Mouse (Mus musculus) lung, postnatal 0 days (tissue): ENCODE results near the gene Pip5k1b. TPM values are rescaled to one million over a fixed set of nuclear protein-coding genes. Genes with fewer than 3 reads are reported as not detected.
A peak's percentile ranks its signal among the peaks of the same experiment; 100 is the strongest.

Experiments
- ATAC-seq: fragments of 200-750 bp; cut with Nextera tagmentation; 2 replicates; pipeline ENCODE4 v1.8.0; 2017; ENCODE audit warnings: moderate library complexity
- DNase-seq: peaks from one replicate; pipeline ENCODE4 v3.0.0-alpha.2; 2016; ENCODE audit warnings: low spot score
- H3K27ac ChIP-seq: fragments of 300-500 bp; sonication (generic); 2 replicates; pipeline ENCODE4 v1.5.1; 2014; ENCODE audit warnings: antibody characterized with exemption, mild to moderate bottlenecking, low read length, mixed read lengths
- H3K27me3 ChIP-seq: fragments of 300-500 bp; sonication (generic); replicated peaks from 2 replicates; pipeline ENCODE4 v1.6.1; 2014; ENCODE audit warnings: low read length, mixed read lengths; ENCODE audit not compliant: insufficient read depth
- H3K36me3 ChIP-seq: fragments of 300-500 bp; sonication (generic); 2 replicates; pipeline ENCODE4 v1.6.1; 2014; ENCODE audit warnings: low read length, mixed read lengths; ENCODE audit not compliant: insufficient read depth
- H3K4me1 ChIP-seq: fragments of 300-500 bp; sonication (generic); 2 replicates; pipeline ENCODE4 v1.6.1; 2014; ENCODE audit warnings: antibody characterized with exemption, low read depth, low read length, mixed read lengths; ENCODE audit not compliant: insufficient read depth
- H3K4me2 ChIP-seq: fragments of 300-500 bp; sonication (generic); replicated peaks from 2 replicates; pipeline ENCODE4 v1.6.1; 2014; ENCODE audit warnings: low read depth, mild to moderate bottlenecking, low read length, moderate library complexity, mixed read lengths
- H3K4me3 ChIP-seq: fragments of 300-500 bp; sonication (generic); 2 replicates; pipeline ENCODE4 v1.5.1; 2014; ENCODE audit warnings: low read depth, low read length
- H3K9ac ChIP-seq: fragments of 300-500 bp; sonication (generic); replicated peaks from 2 replicates; pipeline ENCODE4 v1.6.1; 2014; ENCODE audit warnings: low read depth, mild to moderate bottlenecking
- H3K9me3 ChIP-seq: fragments of 300-500 bp; sonication (generic); 2 replicates; pipeline ENCODE4 v1.6.1; 2016; ENCODE audit warnings: low read length, mixed read lengths
- CTCF ChIP-seq: IDR thresholded peaks from 2 replicates; pipeline ENCODE4 v1.5.1; 2016; ENCODE audit warnings: antibody characterized with exemption, mild to moderate bottlenecking
- EP300 ChIP-seq: IDR thresholded peaks from 2 replicates; pipeline ENCODE4 v1.6.1; 2016; ENCODE audit warnings: antibody characterized with exemption, mild to moderate bottlenecking, control low read depth
- WGBS: fragments of 180-500 bp; shearing (Covaris S2); extraction: QIAGEN DNeasy Blood & Tissue Kit; methylation state at CpG from one replicate; pipeline ENCODE4 v1.1.7; 2014; 5-methylcytosine and 5-hydroxymethylcytosine counted together
- polyA plus RNA-seq: library from polyadenylated mRNA; unstranded; fragments of >200 nt; fragmentation: Nextera tagmentation; extraction: Ambion mirVana; gene quantifications from 2 replicates; pipeline ENCODE4 v1.2.1, GENCODE M21; 2015

Gene Pip5k1b
- polyA plus RNA-seq, 1 experiment from 2014 or later: 14.5 TPM

GRCm38 (mm10) chr19:24323841-24324613, 231.6 kb downstream of the Pip5k1b start:
- DNase-seq (peak; percentile 57), ATAC-seq (no peak)
- H3K36me3 ChIP-seq: no peaks in the 10 kb centered on the region
- no peak overlapping the region for H3K9ac ChIP-seq
- peaks cover 8% of the 10 kb centered on the region; the same call in 1 of the 2 replicates for H3K4me1 ChIP-seq
- whole genome bisulfite sequencing: 15% methylated on average over 10 of the region's 10 CpGs
- no peak overlapping the region for H3K4me3 ChIP-seq
- no peak for TF ChIP-seq CTCF
- TF ChIP-seq EP300: peak; percentile 69; the same call in 1 of the 2 replicates
- no peak overlapping the region for H3K4me2 ChIP-seq
- H3K27me3 ChIP-seq: no peaks in the 10 kb centered on the region
- no peaks in the 10 kb centered on the region for H3K9me3 ChIP-seq
- peak overlapping the region; percentile 66 for H3K27ac ChIP-seq

GRCm38 (mm10) chr19:24321900-24322311, 233.8 kb downstream of the Pip5k1b start:
- H3K36me3 ChIP-seq: no peaks in the 10 kb centered on the region
- no peak overlapping the region for H3K4me3 ChIP-seq
- peak; percentile 78 for DNase-seq
- TF ChIP-seq CTCF (0 out of 2 replicates have a peak, but pooled peaks have one; percentile 14), EP300 (no peak; the same call in 1 of the 2 replicates)
- no peak overlapping the region for H3K9ac ChIP-seq
- WGBS: 67% methylated on average over 8 of the region's 8 CpGs
- H3K27ac ChIP-seq: peak overlapping the region; percentile 84
- ATAC-seq: peak; percentile 86
- no peaks in the 10 kb centered on the region for H3K9me3 ChIP-seq
- H3K4me2 ChIP-seq: no peak overlapping the region
- no peaks in the 10 kb centered on the region for H3K27me3 ChIP-seq
- H3K4me1 ChIP-seq: peaks cover 8% of the 10 kb centered on the region; the same call in 1 of the 2 replicates

GRCm38 (mm10) chr19:24321211-24321899, 234.3 kb downstream of the Pip5k1b start:
- Histone ChIP-seq H3K9me3 (no peaks in the 10 kb centered on the region), H3K4me1 (peaks cover 8% of the 10 kb centered on the region; the same call in 1 of the 2 replicates), H3K36me3 (no peaks in the 10 kb centered on the region), H3K4me2 (no peak overlapping the region), H3K4me3 (no peak overlapping the region), H3K9ac (no peak overlapping the region), H3K27me3 (no peaks in the 10 kb centered on the region), H3K27ac (peak overlapping the region; percentile 84)
- DNase-seq (peak; percentile 74), ATAC-seq (peak; percentile 83)
- TF ChIP-seq CTCF (no peak), EP300 (0 out of 2 replicates have a peak, but pooled peaks have one; percentile 29)
- WGBS: 55% methylated on average over 6 of the region's 6 CpGs

- TF ChIP-seq CTCF (no peak), EP300 (no peak)
- Histone ChIP-seq H3K27ac (no peak overlapping the region), H3K9me3 (no peaks in the 10 kb centered on the region), H3K4me2 (no peak overlapping the region), H3K9ac (no peak overlapping the region), H3K4me1 (peaks cover 8% of the 10 kb centered on the region; the same call in 1 of the 2 replicates), H3K4me3 (no peak overlapping the region), H3K36me3 (no peaks in the 10 kb centered on the region), H3K27me3 (no peaks in the 10 kb centered on the region)
- ATAC-seq (no peak), DNase-seq (no peak)
- WGBS: 59% methylated on average over 10 of the region's 10 CpGs
Measured at GRCm38 (mm10) chr19:24318172-24318571, 237.5 kb downstream of the Pip5k1b start.

GRCm38 (mm10) chr19:24317731-24318130, 237.9 kb downstream of the Pip5k1b start:
- Histone ChIP-seq H3K27me3 (no peaks in the 10 kb centered on the region), H3K27ac (peak overlapping the region; percentile 51; the same call in 1 of the 2 replicates), H3K36me3 (no peaks in the 10 kb centered on the region), H3K4me3 (no peak overlapping the region), H3K4me1 (peaks cover 8% of the 10 kb centered on the region; the same call in 1 of the 2 replicates), H3K9ac (no peak overlapping the region), H3K9me3 (no peaks in the 10 kb centered on the region), H3K4me2 (no peak overlapping the region)
- TF ChIP-seq CTCF (no peak), EP300 (no peak)
- WGBS: 57% methylated on average over 2 of the region's 2 CpGs
- DNase-seq (no peak), ATAC-seq (no peak)

GRCm38 (mm10) chr19:24317038-24317591, 238.6 kb downstream of the Pip5k1b start:
- no peak overlapping the region for H3K4me3 ChIP-seq
- H3K9ac ChIP-seq: no peak overlapping the region
- peaks cover 4% of the 10 kb centered on the region; the same call in 1 of the 2 replicates for H3K4me1 ChIP-seq
- H3K36me3 ChIP-seq: no peaks in the 10 kb centered on the region
- no peaks in the 10 kb centered on the region for H3K27me3 ChIP-seq
- no peak for TF ChIP-seq EP300
- TF ChIP-seq CTCF: no peak
- no peak overlapping the region for H3K4me2 ChIP-seq
- DNase-seq (no peak), ATAC-seq (no peak)
- WGBS: 49% methylated on average over 15 of the region's 15 CpGs
- H3K9me3 ChIP-seq: no peaks in the 10 kb centered on the region
- no peak overlapping the region; the same call in 1 of the 2 replicates for H3K27ac ChIP-seq
